Mouse (Mus musculus) liver (tissue): ENCODE measurements at regions not wholly inside any gene's neighbourhood (a gene's known extent, or its start where the extent isn't known, plus 50 kb on each side); places are given as distances from the start of the nearest gene placed in this dataset.
A peak's percentile ranks its signal among the peaks of the same experiment; 100 is the strongest.

Experiments
- DNase-seq: peaks from one replicate; pipeline ENCODE4 v3.0.0-alpha.2; 2020; ENCODE audit warnings: mixed read lengths

- no peak for DNase-seq
These were observed 421.2 kb upstream of the Vstm2a start for GRCm38 (mm10) chr11:15836307-15836706.

- peak; percentile 33 for DNase-seq
These were observed 418.8 kb upstream of the Vstm2a start for GRCm38 (mm10) chr11:15838640-15839226.

DNA sequence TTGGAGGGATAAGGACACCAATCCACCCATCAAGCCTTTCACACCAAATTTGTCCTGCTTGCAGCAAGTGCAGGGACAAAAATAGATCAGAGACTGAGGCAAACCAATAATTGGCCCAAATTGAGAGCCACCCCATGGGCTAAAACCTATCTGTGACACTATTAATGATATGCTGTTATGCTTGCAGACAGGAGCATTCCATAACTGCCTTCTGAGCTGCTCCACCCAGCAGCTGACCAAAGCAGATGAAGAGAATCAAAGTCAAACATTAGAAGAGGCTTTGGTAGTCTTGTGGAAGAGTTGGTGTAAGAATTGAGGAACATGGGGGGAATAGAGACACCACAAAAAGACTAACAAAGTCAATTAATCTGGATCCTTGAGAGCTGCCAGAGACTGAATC lies 418.3 kb upstream of the Vstm2a start:
- DNase-seq: no peak

GRCm38 (mm10) chr11:15879136-15879535 lies 378.4 kb upstream of the Vstm2a start:
- no peak for DNase-seq
